Mouse (Mus musculus) heart, postnatal 14 days (tissue): Measurements from ENCODE around the gene Myct1. TPM values are rescaled to one million over a fixed set of nuclear protein-coding genes. Genes with fewer than 3 reads are reported as not detected.

Experiments
- DNase-seq, 2 experiments: peaks; one replicate each; pipeline ENCODE4 v3.0.0; 2021 to 2022
- intact Hi-C: fragments of 180-260 bp; cut with DNase I; formaldehyde crosslinking; loops from one replicate; pipeline ENCODE4 v1.15.1; 2025
- long read RNA-seq, 2 experiments: library from polyadenylated mRNA; stranded (forward); transcript quantifications; one replicate each; pipeline ENCODE4 v2.0.0; 2021
- total RNA-seq, 2 experiments: library from RNA; stranded (reverse); gene quantifications; 2 replicates each; pipeline ENCODE4 v1.2.3; 2021

The Myct1 gene
- total RNA-seq = 10 to 100 TPM; 17.8 to 19.7 TPM
- long read RNA-seq, experiment 1, transcript Myct1-201 (2 exons, 2,845 nt) = major isoform, 14 of 16 reads
- long read RNA-seq, experiment 1, partial matches to known transcripts = 0 of 16 reads
- long read RNA-seq, experiment 1, other reads (novel, unspliced or antisense) = 2 of 16 reads
- long read RNA-seq, experiment 2, transcript Myct1-201 (2 exons, 2,845 nt) = major isoform, 14 of 18 reads
- long read RNA-seq, experiment 2, partial matches to known transcripts = 0 of 18 reads
- long read RNA-seq, experiment 2, other reads (novel, unspliced or antisense) = 4 of 18 reads

- intact Hi-C loops = no loop called here
- DNase-seq = no peak
Measured at GRCm38 (mm10) chr10:5593464-5593863, at the start of gene Myct1. Gene Myct1, plus strand, starts transcription at chr10:5593775.

DNA sequence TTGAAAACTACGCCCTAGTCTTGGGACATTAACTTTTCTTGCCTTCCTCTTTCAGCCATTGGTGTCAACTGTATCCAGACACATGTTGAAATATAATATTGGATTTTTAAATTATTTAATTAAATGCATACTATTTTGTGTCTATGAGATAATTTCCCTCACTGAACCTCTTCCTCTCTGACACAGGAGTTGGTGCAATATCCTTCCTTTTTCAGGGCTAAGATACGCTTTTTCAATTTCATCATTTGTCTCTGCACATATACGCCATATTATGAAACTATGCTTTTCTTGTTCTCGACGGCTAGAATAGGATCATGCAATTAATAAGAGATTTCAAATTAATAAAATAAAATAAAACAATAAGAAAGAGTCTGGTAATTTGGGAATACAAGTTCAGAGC lies 47.1 kb upstream of the Myct1 start:
- intact Hi-C loops = no loop called here

GRCm38 (mm10) chr10:5547769-5548168 lies 45.8 kb upstream of the Myct1 start:
- intact Hi-C loops = no loop called here
- DNase-seq = no peak

More for the DNA sequence above, 47.1 kb upstream of the Myct1 start:
- no peak for DNase-seq

DNA sequence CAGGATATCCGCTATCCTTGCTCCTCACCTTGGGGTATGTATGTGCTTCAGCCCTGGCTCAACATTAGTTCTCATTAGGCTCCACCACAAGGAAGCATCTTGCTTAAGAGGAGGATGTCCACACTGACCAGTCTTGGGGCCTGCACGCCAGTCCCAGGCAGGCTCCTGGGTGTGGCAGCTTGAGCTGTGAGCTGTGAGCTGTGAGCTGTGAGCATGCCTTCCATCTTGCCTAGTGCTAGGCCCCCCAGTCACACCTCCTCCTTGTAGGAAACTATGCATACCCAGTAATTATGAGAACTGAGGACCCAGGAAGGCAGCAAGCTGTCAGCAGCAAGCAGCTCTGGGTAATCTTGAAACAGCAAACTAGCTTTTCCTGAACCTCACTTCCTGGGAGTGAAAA lies 44.9 kb upstream of the Myct1 start:
- no peak for DNase-seq
- intact Hi-C loops = no loop called here

- no peak for DNase-seq
- intact Hi-C loops = loop anchor here (10.0 kb wide), 2 partner anchors 85 to 235 kb away; partner anchors contain the start of gene Vip
Measured at GRCm38 (mm10) chr10:5549871-5550167, 43.8 kb upstream of the Myct1 start.

DNA sequence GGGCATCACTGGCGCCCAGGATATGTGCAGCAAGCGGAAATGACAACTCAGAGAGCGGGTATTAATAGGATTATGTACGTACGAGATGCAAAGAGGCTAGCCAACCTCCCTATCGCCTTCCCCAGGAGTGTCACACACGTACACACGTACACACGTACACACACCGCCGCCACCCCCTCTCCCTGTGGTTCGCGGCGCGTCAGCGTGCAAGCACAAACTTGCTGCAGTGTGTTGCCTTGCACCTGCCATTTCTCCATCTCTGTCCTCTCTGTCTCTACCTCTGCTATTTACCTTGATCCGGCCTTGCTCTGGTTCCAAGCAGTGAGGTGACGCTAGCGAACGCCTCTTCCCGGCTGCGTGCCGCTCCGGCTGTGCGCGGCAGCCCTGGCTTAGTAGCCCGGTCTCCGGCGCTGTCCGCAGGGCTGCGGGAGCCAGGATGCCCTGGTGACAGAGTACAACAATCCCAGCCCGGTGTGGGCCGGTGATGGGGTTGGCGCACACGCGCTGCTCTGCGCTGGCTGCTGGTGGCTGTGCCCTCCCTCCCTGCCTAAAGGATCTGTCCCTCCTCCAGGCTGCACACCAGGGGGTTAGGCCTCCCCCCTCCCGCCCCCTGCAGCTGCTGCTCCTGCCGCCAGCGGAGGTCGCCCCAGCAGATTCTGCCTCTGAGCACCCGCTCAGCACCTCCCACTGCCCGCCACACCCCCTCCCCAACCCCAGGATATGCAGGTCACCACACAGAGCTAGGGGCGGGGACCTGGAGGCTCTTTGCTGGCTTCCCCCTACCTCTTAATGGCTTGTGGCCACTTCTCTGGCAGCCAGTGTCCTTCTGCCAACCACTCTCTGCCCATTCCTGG lies 43.2 kb upstream of the Myct1 start:
- intact Hi-C loops = loop anchor here (10.0 kb wide), 2 partner anchors 84 to 236 kb away; partner anchors contain the start of gene Vip
- DNase-seq = peak; percentile 41 to 42

DNA sequence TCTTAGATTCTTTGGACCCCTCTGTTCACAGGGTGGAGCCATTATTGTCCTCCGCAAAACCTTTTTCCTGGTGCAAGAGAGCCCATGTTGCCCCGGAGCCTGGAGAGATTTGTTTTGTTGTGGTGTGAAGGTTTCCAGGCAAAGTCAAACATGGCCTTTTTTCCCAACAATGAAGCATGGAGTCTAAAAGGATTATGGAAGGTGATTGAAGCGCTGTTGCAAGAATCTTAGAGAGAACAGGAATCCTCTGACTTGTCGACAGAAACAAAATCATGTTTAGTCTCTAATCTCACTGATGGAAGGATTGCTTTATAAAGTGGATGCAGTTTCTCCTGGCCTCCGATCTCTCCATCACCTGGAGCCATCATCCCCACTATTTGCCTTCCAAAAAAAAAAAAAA lies 42.2 kb upstream of the Myct1 start, which contains the start of gene Syne1:
Gene Syne1, minus strand, starts transcription at position 101 of the 400 bp plus-strand sequence.
- no peak for DNase-seq

DNA sequence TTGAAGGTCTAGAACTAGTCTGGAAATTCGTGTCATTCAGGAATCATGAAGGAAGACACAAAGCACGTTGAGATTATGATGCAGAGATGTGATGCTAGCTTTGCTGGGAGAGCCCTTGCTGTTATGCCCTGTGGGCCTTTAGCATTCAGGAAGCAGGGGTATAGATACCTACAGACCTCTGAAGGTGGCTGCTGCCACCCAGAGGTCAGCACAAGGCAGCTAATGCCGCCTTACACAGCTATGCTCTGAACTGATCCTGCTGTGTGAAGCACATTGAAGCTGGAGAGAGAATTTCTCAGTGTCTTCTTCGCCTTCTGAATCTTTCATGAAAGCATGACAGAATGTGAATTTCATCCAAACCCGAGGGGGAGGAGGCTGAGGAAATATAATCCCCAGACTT lies 38.6 kb upstream of the Myct1 start:
- intact Hi-C loops = loop anchor here (2.0 to 10.0 kb wide), 4 partner anchors 40 to 240 kb away; partner anchors contain the start of gene Vip
- DNase-seq = peak; percentile 10 to 14

More for the DNA sequence above, 42.2 kb upstream of the Myct1 start, which contains the start of gene Syne1:
- intact Hi-C loops = loop anchor here (10.0 kb wide), 2 partner anchors 83 to 237 kb away; partner anchors contain the start of gene Vip

- no peak for DNase-seq
- intact Hi-C loops = loop anchor here (10.0 kb wide), 2 partner anchors 76 to 244 kb away; partner anchors contain the start of gene Vip
Measured at GRCm38 (mm10) chr10:5558808-5559207, 34.8 kb upstream of the Myct1 start.

- no peak for DNase-seq
- intact Hi-C loops = no loop called here
Measured at GRCm38 (mm10) chr10:5560526-5560925, 33.0 kb upstream of the Myct1 start.

DNA sequence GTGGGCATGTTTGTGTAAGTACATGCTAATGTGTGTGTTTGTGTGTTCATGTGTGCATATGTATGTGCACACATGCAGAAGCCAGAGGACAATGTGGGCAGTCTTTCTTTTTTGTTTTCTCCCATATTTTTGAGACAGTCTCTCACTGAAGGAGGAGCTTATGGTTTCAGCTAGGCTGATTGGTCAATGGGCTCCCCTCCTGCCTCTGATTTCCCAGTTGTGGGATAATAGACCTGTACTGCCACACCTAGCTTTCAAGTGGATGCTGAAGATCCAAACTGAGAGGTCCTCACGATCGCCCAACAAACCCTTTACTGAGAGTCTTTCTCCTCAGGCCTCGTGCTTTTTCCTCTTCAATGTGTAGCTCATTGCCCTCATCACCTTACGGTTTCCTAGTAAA lies 31.9 kb upstream of the Myct1 start:
- intact Hi-C loops = no loop called here
- DNase-seq = no peak

- no peak for DNase-seq
- intact Hi-C loops = no loop called here
Measured at GRCm38 (mm10) chr10:5568991-5569390, 24.6 kb upstream of the Myct1 start.

DNA sequence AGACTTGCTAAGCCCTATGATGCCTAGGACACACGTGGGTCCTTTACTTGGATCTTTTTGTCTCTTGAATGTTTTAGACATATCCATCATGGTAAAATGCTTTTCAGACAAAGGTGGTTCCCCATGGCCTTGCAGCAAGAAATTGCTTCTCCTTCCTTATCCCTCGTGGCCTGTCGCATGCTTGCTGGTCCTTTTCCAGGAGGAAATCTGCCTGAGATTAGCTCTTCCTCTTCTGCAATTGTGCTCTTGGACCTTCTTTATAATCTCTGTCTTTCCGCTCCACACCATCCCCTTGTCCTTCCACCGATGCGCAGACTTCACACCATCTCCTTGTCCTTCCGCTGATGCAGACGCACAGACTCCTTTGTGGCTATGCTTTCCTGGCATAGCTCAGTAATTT lies 23.5 kb upstream of the Myct1 start:
- DNase-seq = no peak
- intact Hi-C loops = no loop called here

DNA sequence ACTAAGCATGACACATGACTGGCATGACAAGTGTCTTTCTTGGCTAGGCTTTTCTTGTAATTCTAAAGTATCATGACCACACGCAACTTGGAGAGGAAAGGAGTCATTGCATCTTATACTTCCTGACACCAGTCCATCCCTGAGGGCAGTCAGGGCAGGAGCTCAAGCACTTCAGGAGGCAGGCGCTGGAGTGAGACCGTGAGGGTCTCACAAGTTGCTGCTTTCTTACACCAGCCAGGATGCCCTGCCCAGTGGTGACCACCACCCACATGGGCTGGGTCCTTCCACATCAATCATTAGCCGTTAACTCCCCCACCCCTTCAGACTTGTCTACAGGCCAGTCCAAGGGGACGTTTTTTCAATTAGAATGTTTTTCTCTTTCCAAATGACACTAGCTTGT lies 22.2 kb upstream of the Myct1 start:
- no peak for DNase-seq
- intact Hi-C loops = no loop called here

DNA sequence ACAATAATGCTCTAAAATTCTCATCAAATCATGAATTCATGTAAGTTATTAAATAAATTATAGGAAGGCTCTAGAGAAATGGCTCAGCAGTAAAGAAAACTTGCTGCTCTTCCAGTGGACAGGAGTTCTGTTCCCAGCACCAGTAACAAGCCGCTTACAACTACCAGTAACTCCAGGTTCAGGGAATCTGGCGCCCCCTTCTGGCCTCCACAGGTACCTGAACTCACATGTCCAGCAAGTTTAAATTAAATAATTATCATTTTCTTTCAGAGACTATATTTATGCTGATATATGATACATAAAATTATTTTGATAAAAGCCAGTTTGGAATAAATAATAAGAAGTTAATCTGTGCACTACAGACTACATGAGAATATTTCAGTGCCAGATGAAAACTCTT lies 20.2 kb upstream of the Myct1 start:
- intact Hi-C loops = no loop called here
- no peak for DNase-seq

DNA sequence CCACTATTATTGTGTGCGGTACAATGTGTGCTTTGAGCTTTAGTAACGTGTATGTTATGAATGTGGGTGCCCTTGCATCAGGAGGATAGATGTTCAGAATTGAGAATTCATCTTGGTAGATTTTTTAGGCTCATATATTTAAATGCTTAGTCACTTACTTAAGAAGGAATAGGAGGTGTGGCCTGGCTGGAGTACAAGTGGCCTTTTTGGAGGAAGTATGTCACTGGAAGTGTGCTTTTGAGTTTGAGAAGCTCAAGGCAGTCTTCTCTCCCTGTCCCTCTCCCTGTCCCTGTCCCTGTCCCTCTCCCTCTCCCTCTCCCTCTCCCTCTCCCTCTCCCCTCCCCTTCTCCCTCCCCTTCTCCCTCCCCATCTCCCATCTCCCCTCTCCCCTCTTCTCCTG lies 2.5 kb upstream of the Myct1 start:
- no peak for DNase-seq
- intact Hi-C loops = no loop called here

DNA sequence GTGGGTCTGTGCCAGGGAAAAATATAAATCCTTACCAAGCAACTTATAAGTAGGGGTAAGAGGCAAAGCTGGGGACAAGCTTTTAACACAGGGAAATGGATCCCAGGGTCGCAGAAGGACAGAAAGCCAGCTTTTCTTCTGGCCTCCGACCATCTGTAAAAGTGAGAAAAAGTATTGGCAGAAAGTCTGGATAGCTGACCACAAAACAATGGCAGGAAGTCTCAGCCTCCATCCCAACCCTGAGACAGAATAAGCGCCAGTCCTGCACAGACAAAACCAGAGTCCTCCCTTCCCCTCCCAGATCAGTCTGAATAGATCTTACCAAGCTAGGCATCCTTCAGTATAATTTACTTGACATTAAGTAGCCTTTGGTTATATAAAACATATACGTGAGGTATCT lies 1.6 kb upstream of the Myct1 start:
- intact Hi-C loops = no loop called here
- peak; percentile 23 to 29 for DNase-seq

DNA sequence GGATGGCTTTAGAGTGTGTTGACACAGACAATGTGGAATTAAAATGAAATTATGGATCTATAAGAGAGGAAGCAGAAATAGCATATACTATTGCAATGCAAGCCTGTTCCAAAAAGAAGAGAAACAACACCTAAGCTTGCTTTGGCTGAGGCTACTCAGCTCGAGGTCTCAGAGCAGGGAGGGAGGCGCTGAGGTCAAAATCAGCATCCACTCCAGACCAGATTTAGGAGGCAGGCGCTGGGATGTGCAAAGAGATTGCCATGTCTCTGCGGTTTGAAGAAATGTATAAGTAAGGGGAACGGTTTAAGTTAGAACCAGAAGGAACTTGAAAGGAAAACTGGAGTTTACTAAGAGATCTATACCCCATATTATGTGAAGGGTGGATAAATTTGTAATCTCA lies 882 bp downstream of the Myct1 start:
- intact Hi-C loops = no loop called here
- DNase-seq = no peak

- no peak for DNase-seq
- intact Hi-C loops = loop anchor here (5.0 kb wide), 1 partner anchor 79 kb away; no protein-coding TSS in a partner anchor
Measured at GRCm38 (mm10) chr10:5596559-5596958, 3.0 kb downstream of the Myct1 start.

DNA sequence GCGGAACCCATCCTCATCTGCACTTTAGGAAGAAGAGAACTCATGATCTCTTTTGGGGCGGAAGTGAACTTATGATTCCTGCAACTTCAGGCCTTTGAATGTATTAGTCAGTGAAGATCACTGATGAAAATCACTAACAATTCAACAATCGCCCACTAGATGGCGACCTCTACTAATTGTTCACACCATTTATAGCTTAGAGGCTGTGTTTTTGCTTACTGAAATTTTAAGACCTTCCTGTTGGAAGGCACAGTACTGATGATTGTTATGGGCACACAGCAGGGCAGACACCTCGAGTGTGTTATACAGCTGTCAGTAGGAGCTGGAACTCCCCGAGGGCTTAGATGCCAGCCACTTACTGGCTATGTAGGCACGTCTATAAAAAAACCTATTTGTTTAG lies 6.5 kb downstream of the Myct1 start:
- DNase-seq = peak; percentile 53 to 81
- intact Hi-C loops = no loop called here

DNA sequence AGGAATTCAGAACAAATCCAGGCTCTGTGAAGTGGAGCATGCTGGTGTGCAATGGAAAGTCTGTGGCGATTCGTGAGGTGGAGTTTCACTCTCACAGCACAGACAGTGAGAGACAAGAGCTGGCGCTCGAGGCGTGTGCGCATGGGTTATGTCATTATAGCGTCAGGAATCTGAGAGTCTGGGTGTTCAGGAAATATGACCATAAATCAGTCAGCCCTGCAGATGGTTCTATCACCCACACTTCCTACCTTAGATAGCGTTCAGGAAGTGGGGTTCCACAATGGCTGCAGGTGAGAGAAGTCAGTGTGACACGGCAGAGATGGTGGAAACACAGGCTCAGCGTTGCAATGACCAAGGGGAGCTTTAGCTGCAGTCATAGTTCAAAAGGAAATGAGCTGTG lies 9.9 kb downstream of the Myct1 start:
- no peak for DNase-seq
- intact Hi-C loops = loop anchor here (2.0 kb wide), 2 partner anchors 29 to 185 kb away; no protein-coding TSS in a partner anchor
